7 mouse cellular contexts compared by ENCODE assay signal in genomic region chr8:70701048-70701981, GRCm38 (mm10). TPM values are rescaled to one million over a fixed set of nuclear protein-coding genes. Genes with fewer than 3 reads are reported as not detected.
DNase-seq lines count a peak whose midpoint lies in the region; ATAC-seq and TF ChIP-seq lines count a peak whose summit lies in the region.

No protein-coding gene starts in this region.

- TF ChIP-seq POLR2A in liver, adult 2 months (IDR thresholded peaks at IDR 0.05; ENCODE audit: extremely low read depth, insufficient read depth, low read length) = no peak

- no peak for DNase-seq in liver, adult 2 months (ENCODE audit: extremely low read depth, low read depth, low spot score)
- DNase-seq in liver = no peak
- DNase-seq in intestine, embryonic 14.5 days (ENCODE audit: low spot score) = peak; percentile 66
- no peak for DNase-seq in neural tube, embryonic 11.5 days (ENCODE audit: low spot score)
- DNase-seq in right cerebral cortex, postnatal 36 days (ENCODE audit: low spot score in 2 of 2) = no peak
- no peak for DNase-seq in adipocyte (ENCODE audit: low spot score)

- H3K27me3 ChIP-seq in liver, adult 2 months (ENCODE audit: control insufficient read depth, insufficient read depth, low read length) = no peaks in the 10 kb centered on the region
- no peaks in the 10 kb centered on the region for H3K27me3 ChIP-seq in embryonic facial prominence, embryonic 13.5 days
- no peaks in the 10 kb centered on the region for H3K27me3 ChIP-seq in intestine, embryonic 14.5 days (replicated peaks; ENCODE audit: control insufficient read depth, insufficient read depth, low read length)
- H3K27me3 ChIP-seq in neural tube, embryonic 11.5 days (ENCODE audit: control insufficient read depth, insufficient read depth, low read length) = no peaks in the 10 kb centered on the region

- no peak overlapping the region for H3K4me3 ChIP-seq in liver, adult 2 months (ENCODE audit: insufficient read depth, low read depth, low read length)
- H3K4me3 ChIP-seq in embryonic facial prominence, embryonic 13.5 days = peak overlapping the region; percentile 74
- peak overlapping the region; percentile 98 for H3K4me3 ChIP-seq in intestine, embryonic 14.5 days (ENCODE audit: low read depth, low read length)
- peak overlapping the region; percentile 83 for H3K4me3 ChIP-seq in neural tube, embryonic 11.5 days (ENCODE audit: low read depth, low read length)

- no peaks in the 10 kb centered on the region for H3K9me3 ChIP-seq in embryonic facial prominence, embryonic 13.5 days
- no peaks in the 10 kb centered on the region for H3K9me3 ChIP-seq in intestine, embryonic 14.5 days (ENCODE audit: control insufficient read depth, low read length)
- no peaks in the 10 kb centered on the region for H3K9me3 ChIP-seq in neural tube, embryonic 11.5 days (ENCODE audit: control insufficient read depth, low read length)

- H3K4me1 ChIP-seq in liver, adult 2 months (ENCODE audit: control insufficient read depth, insufficient read depth, low read length) = peaks cover 14% of the 10 kb centered on the region
- H3K4me1 ChIP-seq in embryonic facial prominence, embryonic 13.5 days = peaks cover 41% of the 10 kb centered on the region
- H3K4me1 ChIP-seq in intestine, embryonic 14.5 days (replicated peaks; ENCODE audit: control insufficient read depth, insufficient read depth, low read length) = peaks cover 27% of the 10 kb centered on the region
- peaks cover 24% of the 10 kb centered on the region for H3K4me1 ChIP-seq in neural tube, embryonic 11.5 days (ENCODE audit: control insufficient read depth, insufficient read depth, low read length)

- 59% methylated on average over 10 of the region's 10 CpGs for WGBS in liver, adult 2 months
- WGBS in embryonic facial prominence, embryonic 13.5 days = 51% methylated on average over 10 of the region's 10 CpGs
- WGBS in intestine, embryonic 14.5 days = 53% methylated on average over 10 of the region's 10 CpGs
- WGBS in neural tube, embryonic 11.5 days = 57% methylated on average over 10 of the region's 10 CpGs

- peak overlapping the region; percentile 34 for H3K27ac ChIP-seq in liver, adult 2 months (replicated peaks; ENCODE audit: insufficient read depth, low read depth, low read length)
- H3K27ac ChIP-seq in embryonic facial prominence, embryonic 13.5 days = peak overlapping the region; percentile 99
- H3K27ac ChIP-seq in intestine, embryonic 14.5 days (ENCODE audit: low read depth) = peak overlapping the region; percentile 99; the same call in 1 of the 2 replicates
- H3K27ac ChIP-seq in neural tube, embryonic 11.5 days (ENCODE audit: low read depth, low read length) = peak overlapping the region; percentile 98; the same call in 1 of the 2 replicates

- H3K79me2 ChIP-seq in liver, adult 2 months (ENCODE audit: control insufficient read depth, insufficient read depth, low read length) = peaks cover 9% of the 10 kb centered on the region; the same call in 1 of the 2 replicates

- ATAC-seq in embryonic facial prominence, embryonic 13.5 days (ENCODE audit: insufficient number of reproducible peaks, insufficient read depth, low FRiP score, low TSS enrichment, low read depth) = no peak
- ATAC-seq in intestine, embryonic 14.5 days (replicated peaks; ENCODE audit: low FRiP score, low TSS enrichment, low read depth) = no peak
- ATAC-seq in neural tube, embryonic 11.5 days (ENCODE audit: insufficient read depth, low FRiP score, low TSS enrichment) = no peak

- H3K9ac ChIP-seq in liver, adult 2 months (ENCODE audit: low read depth, low read length) = no peak overlapping the region
- H3K9ac ChIP-seq in embryonic facial prominence, embryonic 13.5 days = peak overlapping the region; percentile 98
- peak overlapping the region; percentile 100 for H3K9ac ChIP-seq in intestine, embryonic 14.5 days (ENCODE audit: low read length)
- peak overlapping the region; percentile 83 for H3K9ac ChIP-seq in neural tube, embryonic 11.5 days (ENCODE audit: low read length)

- H3K4me2 ChIP-seq in embryonic facial prominence, embryonic 13.5 days = peak overlapping the region; percentile 60
- H3K4me2 ChIP-seq in intestine, embryonic 14.5 days (ENCODE audit: low read length) = peak overlapping the region; percentile 63
- peak overlapping the region; percentile 49 for H3K4me2 ChIP-seq in neural tube, embryonic 11.5 days (ENCODE audit: low read depth)

- TF ChIP-seq CTCF in liver, adult 2 months (IDR thresholded peaks at IDR 0.05; ENCODE audit: low read depth, low read length) = no peak

- H3K36me3 ChIP-seq in liver, adult 2 months (ENCODE audit: control insufficient read depth, insufficient read depth, low read length) = no peaks in the 10 kb centered on the region
- H3K36me3 ChIP-seq in embryonic facial prominence, embryonic 13.5 days = peaks cover 23% of the 10 kb centered on the region
- peaks cover 13% of the 10 kb centered on the region; the same call in 1 of the 2 replicates for H3K36me3 ChIP-seq in intestine, embryonic 14.5 days (ENCODE audit: control insufficient read depth, insufficient read depth, low read length)
- no peaks in the 10 kb centered on the region for H3K36me3 ChIP-seq in neural tube, embryonic 11.5 days (ENCODE audit: control insufficient read depth, insufficient read depth, low read length)

RNA-seq across cellular contexts. Expression of gene Iqcn, which starts 1.9 kb away (rescaled TPM):
- not detected in 2 replicates for total RNA-seq in liver, adult 2 months (2014; rRNA removed)
- polyA plus RNA-seq in liver, adult 2 months (2012; rRNA removed) = not detected in 2 replicates
- polyA plus RNA-seq in embryonic facial prominence, embryonic 13.5 days (2015; fragmentation: Nextera tagmentation; extraction: Ambion mirVana) = 0.07 TPM in 1 of 2 replicates, not detected in the other
- 0.05 TPM in 2 replicates for polyA plus RNA-seq in intestine, embryonic 14.5 days (2014; fragmentation: Nextera tagmentation; extraction: Ambion mirVana)
- not detected in 2 replicates for polyA plus RNA-seq in neural tube, embryonic 11.5 days (2014; fragmentation: Nextera tagmentation; extraction: Ambion mirVana)

RNA-seq across cellular contexts. Expression of gene Jund, which starts 2.6 kb away (rescaled TPM):
- total RNA-seq in liver, adult 2 months (2014; rRNA removed) = 26.6 and 36.6 TPM in 2 replicates
- 111 and 120 TPM in 2 replicates for polyA plus RNA-seq in liver, adult 2 months (2012; rRNA removed)
- polyA plus RNA-seq in embryonic facial prominence, embryonic 13.5 days (2015; fragmentation: Nextera tagmentation; extraction: Ambion mirVana) = 54.7 and 68.5 TPM in 2 replicates
- polyA plus RNA-seq in intestine, embryonic 14.5 days (2014; fragmentation: Nextera tagmentation; extraction: Ambion mirVana) = 94.0 and 114 TPM in 2 replicates
- 167 and 171 TPM in 2 replicates for polyA plus RNA-seq in neural tube, embryonic 11.5 days (2014; fragmentation: Nextera tagmentation; extraction: Ambion mirVana)

RNA-seq across cellular contexts. Expression of gene Gm3336, which starts 17.0 kb away (rescaled TPM):
- total RNA-seq in liver, adult 2 months (2014; rRNA removed) = 0.28 and 0.54 TPM in 2 replicates
- polyA plus RNA-seq in liver, adult 2 months (2012; rRNA removed) = 0.11 and 1.0 TPM in 2 replicates
- polyA plus RNA-seq in embryonic facial prominence, embryonic 13.5 days (2015; fragmentation: Nextera tagmentation; extraction: Ambion mirVana) = not detected in 2 replicates
- 0.67 and 0.88 TPM in 2 replicates for polyA plus RNA-seq in intestine, embryonic 14.5 days (2014; fragmentation: Nextera tagmentation; extraction: Ambion mirVana)
- not detected in 2 replicates for polyA plus RNA-seq in neural tube, embryonic 11.5 days (2014; fragmentation: Nextera tagmentation; extraction: Ambion mirVana)

RNA-seq across cellular contexts. Expression of gene Pde4c, which starts 22.2 kb away (rescaled TPM):
- total RNA-seq in liver, adult 2 months (2014; rRNA removed) = 10.6 and 16.3 TPM in 2 replicates
- polyA plus RNA-seq in liver, adult 2 months (2012; rRNA removed) = 26.5 and 28.0 TPM in 2 replicates
- 0.13 and 0.14 TPM in 2 replicates for polyA plus RNA-seq in embryonic facial prominence, embryonic 13.5 days (2015; fragmentation: Nextera tagmentation; extraction: Ambion mirVana)
- polyA plus RNA-seq in intestine, embryonic 14.5 days (2014; fragmentation: Nextera tagmentation; extraction: Ambion mirVana) = 0.39 and 0.42 TPM in 2 replicates
- 0.42 TPM in 1 of 2 replicates, not detected in the other for polyA plus RNA-seq in neural tube, embryonic 11.5 days (2014; fragmentation: Nextera tagmentation; extraction: Ambion mirVana)

RNA-seq across cellular contexts. Expression of gene Lsm4, which starts 28.3 kb away (rescaled TPM):
- total RNA-seq in liver, adult 2 months (2014; rRNA removed) = 30.8 and 35.4 TPM in 2 replicates
- 35.4 and 51.8 TPM in 2 replicates for polyA plus RNA-seq in liver, adult 2 months (2012; rRNA removed)
- polyA plus RNA-seq in embryonic facial prominence, embryonic 13.5 days (2015; fragmentation: Nextera tagmentation; extraction: Ambion mirVana) = 248 and 270 TPM in 2 replicates
- polyA plus RNA-seq in intestine, embryonic 14.5 days (2014; fragmentation: Nextera tagmentation; extraction: Ambion mirVana) = 290 and 307 TPM in 2 replicates
- 298 and 301 TPM in 2 replicates for polyA plus RNA-seq in neural tube, embryonic 11.5 days (2014; fragmentation: Nextera tagmentation; extraction: Ambion mirVana)

Comparison
In these comparisons a context has a peak if more than half of its experiments do, and no peak if none do; other contexts are left out.
1. H3K27ac ChIP-seq: peak in every context shown above with its lines; median percentile 99 in embryonic facial prominence, embryonic 13.5 days; 99 in intestine, embryonic 14.5 days; 98 in neural tube, embryonic 11.5 days; 34 in liver, adult 2 months.